Mouse (Mus musculus) adrenal gland, adult 18-20 months (tissue): ENCODE data around the gene Usp32. TPM values are rescaled to one million over a fixed set of nuclear protein-coding genes. Genes with fewer than 3 reads are reported as not detected.
"Not testable (repeated sequence)": the region's sequence is repeated elsewhere in the genome, so short reads cannot be mapped to it uniquely, and the experiment has no call there.

Experiments used
- DNase-seq, 2 experiments: peaks; one replicate each; pipeline ENCODE4 v3.0.0; 2021 to 2022; ENCODE audit warnings: low spot score in 2 of 2
- long read RNA-seq, 2 experiments: library from polyadenylated mRNA; stranded (forward); transcript quantifications; one replicate each; pipeline ENCODE4 v2.0.0; 2021
- total RNA-seq, 2 experiments: library from RNA; stranded (reverse); gene quantifications; 1 replicate in 1 of 2; 2 replicates in 1 of 2; pipeline ENCODE4 v1.2.3; 2021

Gene Usp32
- total RNA-seq: 10 to 100 TPM; 30.8 to 44.2 TPM
- long read RNA-seq, experiment 1, full-length matches to known transcripts: 1 of 5 reads
- long read RNA-seq, experiment 1, partial matches to known transcripts: 4 of 5 reads
- long read RNA-seq, experiment 1, other reads (novel, unspliced or antisense): 0 of 5 reads
- long read RNA-seq, experiment 2, partial matches to known transcripts: 8 of 11 reads
- long read RNA-seq, experiment 2, other reads (novel, unspliced or antisense): 3 of 11 reads

GRCm38 (mm10) chr11:85139581-85140540, at the start of gene Usp32:
Gene Usp32, minus strand, starts transcription at chr11:85140161.
- DNase-seq: peak; percentile 92 to 93

DNA sequence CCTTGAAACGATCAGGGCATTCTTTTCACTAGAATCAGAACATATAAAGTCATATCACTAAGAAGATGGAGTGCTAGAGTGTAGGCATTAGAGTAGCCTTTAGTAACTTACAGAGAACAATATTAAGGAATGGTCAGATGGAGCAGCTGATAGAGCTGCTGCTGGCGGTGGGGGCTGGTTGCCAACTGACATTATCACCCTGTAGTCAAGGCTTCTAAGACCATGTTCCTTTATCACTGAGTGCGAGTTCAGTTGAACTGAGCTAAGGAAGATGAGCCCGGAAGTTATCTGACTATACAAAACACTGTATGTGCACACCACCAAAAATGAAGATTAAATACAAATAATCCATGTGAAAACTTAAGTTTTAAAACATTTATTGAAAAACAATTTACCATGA, 49.1 kb upstream of the Usp32 start:
- no peak for DNase-seq

DNA sequence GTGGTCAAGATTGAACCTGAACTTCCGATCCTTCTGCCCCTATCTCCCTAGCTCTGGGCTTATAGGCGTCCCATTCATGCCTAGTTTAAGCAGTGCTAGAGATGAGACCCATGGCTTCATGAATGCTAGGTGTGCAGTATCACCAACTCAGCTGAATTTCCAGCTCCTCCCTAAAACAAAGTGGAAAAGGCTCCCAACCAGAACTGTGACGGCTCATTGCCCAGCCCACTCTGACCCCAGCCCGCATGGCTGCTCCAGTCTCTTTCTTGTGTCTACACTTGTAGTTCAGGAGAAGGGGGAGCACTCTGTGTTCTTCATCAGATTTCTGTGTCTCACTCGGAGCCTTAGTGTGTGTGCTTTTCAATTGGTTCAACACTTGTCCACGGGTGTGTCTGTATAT, 44.9 kb upstream of the Usp32 start:
- no peak for DNase-seq

DNA sequence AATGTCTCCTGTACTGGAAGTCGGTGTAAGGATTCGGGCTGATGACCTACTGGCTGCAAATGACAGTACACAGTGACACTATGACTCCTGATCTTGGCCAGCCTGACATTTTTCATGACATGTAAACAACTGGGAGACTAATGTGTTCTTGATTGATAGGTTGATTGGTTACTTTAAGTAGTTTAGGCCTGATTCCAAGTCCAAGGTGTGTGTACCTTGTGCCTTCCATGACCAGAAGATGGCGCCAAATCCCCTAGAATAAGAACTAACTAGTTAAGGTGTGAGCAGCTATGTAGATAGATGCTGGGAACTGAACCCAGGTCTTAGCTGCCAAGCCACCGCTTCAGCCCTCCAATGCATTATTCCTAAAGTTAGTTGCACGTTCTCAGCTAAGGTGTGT, 44.1 kb upstream of the Usp32 start:
- DNase-seq: peak; percentile 31 to 38

GRCm38 (mm10) chr11:85183284-85183779, 43.4 kb upstream of the Usp32 start:
- no peak for DNase-seq

GRCm38 (mm10) chr11:85182617-85183283, 42.8 kb upstream of the Usp32 start:
- DNase-seq: peak; percentile 58 to 66

- no peak for DNase-seq
Measured at GRCm38 (mm10) chr11:85178413-85178812, 38.5 kb upstream of the Usp32 start.

- no peak for DNase-seq
Measured at GRCm38 (mm10) chr11:85177761-85178160, 37.8 kb upstream of the Usp32 start.

- no peak for DNase-seq
Measured at GRCm38 (mm10) chr11:85175941-85176340, 36.0 kb upstream of the Usp32 start.

GRCm38 (mm10) chr11:85170833-85171232, 30.9 kb upstream of the Usp32 start:
- no peak for DNase-seq

- DNase-seq: peak; percentile 93 to 94
Measured at GRCm38 (mm10) chr11:85170058-85170740, 30.2 kb upstream of the Usp32 start, which contains the start of gene 1700125H20Rik. Gene 1700125H20Rik, plus strand, starts transcription at chr11:85170404.

GRCm38 (mm10) chr11:85167503-85167902, 27.5 kb upstream of the Usp32 start:
- no peak for DNase-seq

DNA sequence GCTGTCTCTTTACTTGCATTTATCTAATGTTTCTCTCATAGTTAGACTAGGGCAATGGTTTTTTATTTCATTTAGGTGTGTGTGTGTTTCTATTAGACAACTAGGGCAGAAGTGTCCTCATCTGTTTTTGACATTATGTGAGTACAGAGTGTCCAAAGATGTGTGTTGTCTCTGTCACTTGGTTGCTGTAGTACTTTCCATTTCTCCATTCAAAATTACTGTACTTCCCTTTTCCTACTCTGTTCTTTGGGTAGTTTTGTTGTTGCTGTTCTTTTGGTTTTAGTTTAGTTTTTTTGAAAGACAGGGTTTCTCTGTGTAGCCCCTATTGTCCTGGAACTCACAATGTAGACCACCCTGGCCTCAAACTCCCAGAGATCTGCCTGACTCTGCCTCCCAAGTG, 24.4 kb upstream of the Usp32 start:
- no peak for DNase-seq

DNA sequence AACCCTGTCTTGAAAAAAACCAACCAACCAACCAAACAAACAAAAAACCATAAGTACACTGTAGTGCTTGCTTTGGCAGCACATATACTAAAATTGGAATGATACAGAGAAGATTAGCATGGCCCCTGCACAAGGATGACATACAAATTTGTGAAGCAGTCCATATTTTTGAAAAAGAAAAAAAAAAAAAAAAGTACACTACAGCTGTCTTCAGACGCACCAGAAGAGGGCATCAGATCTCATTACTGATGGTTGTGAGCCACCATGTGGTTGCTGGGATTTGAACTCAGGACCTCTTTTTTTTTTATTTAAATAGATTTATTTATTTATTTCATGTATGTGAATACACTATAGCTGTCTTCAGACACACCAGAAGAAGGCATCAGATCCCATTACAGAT, 23.1 kb upstream of the Usp32 start:
- DNase-seq: not testable (repeated sequence)

DNA sequence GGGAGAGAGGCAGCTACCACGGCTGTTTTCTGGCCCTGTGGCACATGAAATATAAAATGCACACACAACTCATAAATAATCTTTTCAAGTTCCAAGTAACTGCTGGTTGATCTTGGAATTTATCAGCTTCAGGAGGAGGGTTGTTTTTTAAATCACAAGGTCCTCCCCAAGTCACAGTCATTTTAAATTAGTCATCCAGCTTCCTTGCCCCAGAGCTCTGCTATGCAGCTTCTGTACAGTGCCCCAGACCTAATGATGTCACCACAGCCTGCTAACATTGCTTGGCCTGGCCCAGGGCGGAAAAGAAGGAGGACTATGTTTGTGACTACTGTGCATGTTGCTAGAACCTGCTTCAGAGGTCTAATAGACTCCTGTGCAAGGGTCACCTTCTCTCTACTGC, 17.3 kb upstream of the Usp32 start:
- DNase-seq: no peak

- DNase-seq: no peak
Measured at GRCm38 (mm10) chr11:85152256-85152930, 12.4 kb upstream of the Usp32 start.

GRCm38 (mm10) chr11:85138776-85139474, 1.0 kb downstream of the Usp32 start:
- DNase-seq: no peak

GRCm38 (mm10) chr11:85131542-85131941, 8.4 kb downstream of the Usp32 start:
- DNase-seq: no peak

DNA sequence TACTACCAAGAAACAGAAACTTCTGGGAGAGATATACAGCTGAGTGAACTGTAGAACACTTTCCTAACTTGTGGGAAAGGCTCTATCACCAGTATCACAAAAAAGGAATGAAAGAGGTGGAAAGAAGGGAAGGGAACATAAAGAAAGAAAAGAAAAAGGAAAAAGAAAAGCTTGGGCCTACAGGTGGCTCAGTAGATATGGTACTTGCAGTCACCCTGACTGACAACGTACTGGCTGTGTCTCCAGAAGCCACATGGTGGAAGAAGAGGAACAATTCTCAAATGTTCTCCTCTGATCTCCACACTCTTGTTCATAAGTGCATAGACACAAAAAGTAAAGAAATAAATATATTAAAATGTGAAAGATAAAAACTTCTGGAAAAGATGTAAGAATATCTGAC, 11.1 kb downstream of the Usp32 start:
- no peak for DNase-seq
